In genomic region chr6:78250541-78250940, GRCm38 (mm10) we compare ENCODE assay signal across 21 mouse cellular contexts.
DNase-seq lines count a peak whose midpoint lies in the region; ATAC-seq and TF ChIP-seq lines count a peak whose summit lies in the region.
"Had no signal": no experiment of that assay in that cellular context is flagged by ENCODE, and none has a peak within 500 bp of the region (broad histone marks: within the 10 kb centered on the region; RNA-seq: fewer than 3 reads in every experiment).

No protein-coding gene starts in this region.

- no peaks in the 10 kb centered on the region for H3K36me3 ChIP-seq in midbrain, postnatal 0 days (ENCODE audit: insufficient read depth, low read length)
- H3K36me3 ChIP-seq in midbrain, embryonic 11.5 days (ENCODE audit: control insufficient read depth, insufficient read depth, low read length), result no peaks in the 10 kb centered on the region
- H3K36me3 ChIP-seq: embryonic facial prominence, embryonic 12.5 days; G1E; heart, embryonic 13.5 days; kidney, embryonic 15.5 days; liver, embryonic 12.5 days; stomach, embryonic 15.5 days had no signal

- ATAC-seq in midbrain, postnatal 0 days (ENCODE audit: low FRiP score), result no peak
- no peak for ATAC-seq in midbrain, embryonic 11.5 days (ENCODE audit: low FRiP score)
- ATAC-seq: CD4-positive, CD25-positive, alpha-beta regulatory T cell, adult 4 months; intestine, embryonic 16.5 days; liver, embryonic 12.5 days; midbrain, embryonic 16.5 days had no signal

- no peak overlapping the region for H3K4me2 ChIP-seq in midbrain, postnatal 0 days (ENCODE audit: low read depth, low read length, poor library complexity, severe bottlenecking)
- H3K4me2 ChIP-seq in midbrain, embryonic 11.5 days, result no peak overlapping the region
- H3K4me2 ChIP-seq: embryonic facial prominence, embryonic 12.5 days; heart, embryonic 13.5 days; kidney, embryonic 15.5 days; liver, embryonic 12.5 days; lung, embryonic 14.5 days; stomach, embryonic 15.5 days had no signal

- 64% methylated on average over 2 of the region's 2 CpGs for WGBS in midbrain, postnatal 0 days
- WGBS in midbrain, embryonic 11.5 days, result 69% methylated on average over 2 of the region's 2 CpGs

- H3K4me1 ChIP-seq in midbrain, postnatal 0 days (ENCODE audit: insufficient read depth, low read length), result no peaks in the 10 kb centered on the region
- H3K4me1 ChIP-seq in midbrain, embryonic 11.5 days (ENCODE audit: control insufficient read depth, insufficient read depth, low read length), result no peaks in the 10 kb centered on the region
- H3K4me1 ChIP-seq: embryonic facial prominence, embryonic 12.5 days; heart, embryonic 13.5 days; kidney, embryonic 15.5 days; liver, embryonic 12.5 days; stomach, embryonic 15.5 days had no signal

- no peaks in the 10 kb centered on the region for H3K9me3 ChIP-seq in midbrain, postnatal 0 days (ENCODE audit: low read length)
- H3K9me3 ChIP-seq in midbrain, embryonic 11.5 days (ENCODE audit: control insufficient read depth, low read length), result no peaks in the 10 kb centered on the region
- H3K9me3 ChIP-seq: embryonic facial prominence, embryonic 12.5 days; heart, embryonic 13.5 days; kidney, embryonic 15.5 days; liver, embryonic 12.5 days; stomach, embryonic 15.5 days had no signal

- TF ChIP-seq CTCF in midbrain, postnatal 0 days (IDR thresholded peaks at IDR 0.05), result no peak

- peak; percentile 59 for DNase-seq in embryo, embryonic 10 days (ENCODE audit: low spot score)
- no peak for DNase-seq in embryo, embryonic 9.5 days (ENCODE audit: extremely low spot score)
- DNase-seq in midbrain, postnatal 0 days (ENCODE audit: low spot score), result peak; percentile 25
- DNase-seq in midbrain, embryonic 11.5 days (ENCODE audit: low spot score, missing footprints), result no peak
- DNase-seq in mesoderm, embryonic 11.5 days (ENCODE audit: low read depth, low spot score), result peak; percentile 82
- DNase-seq in thymus, postnatal 14 days, result no peak
- DNase-seq in adrenal gland, adult 2 months, result no peak
- DNase-seq in layer of hippocampus, adult 8-10 months (ENCODE audit: low spot score in 2 of 2), result no peak
- DNase-seq: cerebellum, postnatal 10 days; heart, postnatal 36 days; retina, postnatal 1 day had no signal

- H3K9ac ChIP-seq in midbrain, postnatal 0 days (replicated peaks; ENCODE audit: low read length, poor library complexity, severe bottlenecking), result no peak overlapping the region
- no peak overlapping the region for H3K9ac ChIP-seq in midbrain, embryonic 11.5 days (ENCODE audit: low read length)
- H3K9ac ChIP-seq: embryonic facial prominence, embryonic 12.5 days; heart, embryonic 13.5 days; kidney, embryonic 15.5 days; liver, embryonic 12.5 days; lung, embryonic 14.5 days; stomach, embryonic 15.5 days had no signal

- no peak overlapping the region for H3K4me3 ChIP-seq in midbrain, postnatal 0 days (ENCODE audit: low read depth, low read length)
- no peak overlapping the region for H3K4me3 ChIP-seq in midbrain, embryonic 11.5 days (ENCODE audit: low read depth, low read length)
- H3K4me3 ChIP-seq: embryonic facial prominence, embryonic 12.5 days; heart, embryonic 13.5 days; kidney, embryonic 15.5 days; liver, embryonic 12.5 days; stomach, embryonic 15.5 days had no signal

- H3K27ac ChIP-seq in midbrain, postnatal 0 days (ENCODE audit: low read depth, low read length), result no peak overlapping the region
- H3K27ac ChIP-seq in midbrain, embryonic 11.5 days (ENCODE audit: low read depth, low read length), result no peak overlapping the region
- H3K27ac ChIP-seq: embryonic facial prominence, embryonic 12.5 days; heart, embryonic 13.5 days; kidney, embryonic 15.5 days; liver, embryonic 12.5 days; stomach, embryonic 15.5 days had no signal

- H3K27me3 ChIP-seq in midbrain, postnatal 0 days (ENCODE audit: insufficient read depth, low read length), result no peaks in the 10 kb centered on the region
- no peaks in the 10 kb centered on the region for H3K27me3 ChIP-seq in midbrain, embryonic 11.5 days (ENCODE audit: control insufficient read depth, insufficient read depth, low read length)
- H3K27me3 ChIP-seq: embryonic facial prominence, embryonic 12.5 days; heart, embryonic 13.5 days; kidney, embryonic 15.5 days; liver, embryonic 12.5 days; stomach, embryonic 15.5 days had no signal

Comparison
In these comparisons a context has a peak if more than half of its experiments do, and no peak if none do; other contexts are left out.
1. DNase-seq: peak in embryo, embryonic 10 days (single experiment), midbrain, postnatal 0 days (single experiment) and mesoderm, embryonic 11.5 days (single experiment); none in embryo, embryonic 9.5 days (single experiment), midbrain, embryonic 11.5 days (single experiment), thymus, postnatal 14 days (single experiment), adrenal gland, adult 2 months (single experiment) and layer of hippocampus, adult 8-10 months (0 of 2).